Mouse (Mus musculus): ENCODE measurements at regions not wholly inside any gene's neighbourhood (a gene's known extent, or its start where the extent isn't known, plus 50 kb on each side); places are given as distances from the start of the nearest gene placed in this dataset.
A peak's percentile ranks its signal among the peaks of the same experiment; 100 is the strongest.

GRCm38 (mm10) chr15:56820977-56821579 lies 656.3 kb downstream of the Slc22a22 start:
- H3K4me3 ChIP-seq (ENCODE audit: low read depth, low read length): no peak overlapping the region
- WGBS: 56% methylated on average over 8 of the region's 8 CpGs
- H3K27me3 ChIP-seq (ENCODE audit: control insufficient read depth, insufficient read depth, low read length): no peaks in the 10 kb centered on the region
- no peak overlapping the region for H3K27ac ChIP-seq (ENCODE audit: insufficient read depth, low read depth, low read length)
- no peaks in the 10 kb centered on the region for H3K36me3 ChIP-seq (ENCODE audit: control insufficient read depth, insufficient read depth, low read length)
- TF ChIP-seq CTCF (IDR thresholded peaks at IDR 0.05; ENCODE audit: extremely low read depth, insufficient read length, insufficient replicate concordance, low read depth, low read length): no peak
- no peak for TF ChIP-seq POLR2A (IDR thresholded peaks at IDR 0.05; ENCODE audit: low read depth, low read length)
- no peaks in the 10 kb centered on the region for H3K4me1 ChIP-seq (ENCODE audit: control insufficient read depth, insufficient read depth, insufficient read length, low read length)

- H3K4me1 ChIP-seq (ENCODE audit: control insufficient read depth, insufficient read depth, insufficient read length, low read length): no peaks in the 10 kb centered on the region
- no peak overlapping the region for H3K27ac ChIP-seq (ENCODE audit: insufficient read depth, low read depth, low read length)
- no peaks in the 10 kb centered on the region for H3K27me3 ChIP-seq (ENCODE audit: control insufficient read depth, insufficient read depth, low read length)
- no peaks in the 10 kb centered on the region for H3K36me3 ChIP-seq (ENCODE audit: control insufficient read depth, insufficient read depth, low read length)
- 69% methylated on average over 4 of the region's 4 CpGs for WGBS
- no peak overlapping the region for H3K4me3 ChIP-seq (ENCODE audit: low read depth, low read length)
- no peak for TF ChIP-seq POLR2A (IDR thresholded peaks at IDR 0.05; ENCODE audit: low read depth, low read length)
- TF ChIP-seq CTCF (IDR thresholded peaks at IDR 0.05; ENCODE audit: extremely low read depth, insufficient read length, insufficient replicate concordance, low read depth, low read length): no peak
Observed at GRCm38 (mm10) chr15:56820256-56820976, 657.0 kb downstream of the Slc22a22 start.

DNA sequence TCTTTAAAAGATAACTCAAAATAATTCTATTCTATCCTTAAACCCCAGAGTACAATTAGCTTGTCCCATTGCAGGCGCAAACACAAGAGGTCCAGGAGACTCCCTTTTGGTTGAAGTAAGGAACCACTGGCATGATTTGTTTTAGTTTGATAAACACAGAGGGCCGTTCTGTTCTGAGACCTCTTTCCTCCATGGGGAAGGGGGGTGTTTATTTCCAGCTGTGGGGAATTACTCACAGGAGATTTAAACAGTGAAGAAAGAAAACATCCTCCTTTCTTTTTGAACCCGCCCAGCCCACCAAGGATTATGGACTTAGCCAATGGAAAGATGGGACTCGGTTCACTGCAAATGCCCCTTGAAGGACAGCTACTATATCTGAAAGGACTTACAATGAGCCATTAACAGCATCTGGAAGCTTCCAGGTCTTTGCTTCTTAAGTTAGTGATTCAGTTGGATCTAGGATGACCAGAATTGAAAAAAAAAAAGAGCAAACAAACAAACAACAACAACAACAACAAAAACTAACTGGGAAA lies 659.2 kb downstream of the Slc22a22 start:
- TF ChIP-seq CTCF (IDR thresholded peaks at IDR 0.05; ENCODE audit: extremely low read depth, insufficient read length, insufficient replicate concordance, low read depth, low read length) (no peak), POLR2A (IDR thresholded peaks at IDR 0.05; ENCODE audit: low read depth, low read length) (no peak)
- H3K27me3 ChIP-seq (ENCODE audit: control insufficient read depth, insufficient read depth, low read length): no peaks in the 10 kb centered on the region
- no peaks in the 10 kb centered on the region for H3K36me3 ChIP-seq (ENCODE audit: control insufficient read depth, insufficient read depth, low read length)
- 58% methylated on average over 4 of the region's 4 CpGs for WGBS
- H3K4me3 ChIP-seq (ENCODE audit: low read depth, low read length): no peak overlapping the region
- H3K27ac ChIP-seq (ENCODE audit: insufficient read depth, low read depth, low read length): no peak overlapping the region
- H3K4me1 ChIP-seq (ENCODE audit: control insufficient read depth, insufficient read depth, insufficient read length, low read length): no peaks in the 10 kb centered on the region

DNA sequence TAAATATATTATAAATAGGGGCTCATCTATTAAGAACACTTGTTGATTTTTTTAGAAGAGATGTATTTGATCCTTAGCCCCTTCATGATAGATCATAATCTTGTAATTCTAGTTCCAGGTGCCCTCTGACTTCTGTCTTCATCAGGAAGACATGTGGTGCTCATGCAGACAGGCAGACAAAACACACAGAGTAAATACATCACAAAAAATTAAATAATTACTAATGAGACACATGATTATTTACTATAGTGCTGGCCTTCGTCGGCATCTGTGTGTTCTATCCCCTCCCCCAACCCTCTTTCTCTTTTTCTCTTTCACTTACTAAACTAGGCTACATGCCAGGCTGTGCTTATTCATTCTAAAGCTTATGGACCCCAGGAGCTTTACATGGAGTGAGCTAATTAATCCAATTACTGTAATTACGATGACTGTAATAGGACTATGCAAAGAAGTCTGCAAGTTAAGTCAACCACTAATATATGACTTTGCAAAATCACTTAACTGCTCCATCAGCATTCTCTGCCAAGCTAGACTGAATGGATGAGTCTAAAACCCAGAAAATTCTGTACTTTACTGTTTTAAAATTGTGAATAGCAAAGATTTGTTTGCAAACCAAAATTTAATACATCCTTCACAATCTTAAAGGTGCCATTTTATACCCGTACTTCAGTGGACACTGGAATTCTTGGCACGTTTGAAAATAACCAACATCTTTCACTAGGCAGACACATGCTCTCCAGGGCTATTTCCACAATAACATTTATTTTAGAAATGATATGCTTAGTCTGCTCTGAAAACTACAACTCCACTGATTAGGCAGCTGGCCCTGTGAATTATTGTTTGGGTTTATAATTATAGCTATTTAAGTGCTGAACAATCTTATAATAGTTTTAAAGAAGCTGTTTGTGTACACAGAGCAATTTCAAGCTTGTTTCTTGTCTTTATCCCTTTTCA lies 659.9 kb downstream of the Slc22a22 start:
- WGBS: 66% methylated on average over 5 of the region's 5 CpGs
- no peaks in the 10 kb centered on the region for H3K36me3 ChIP-seq (ENCODE audit: control insufficient read depth, insufficient read depth, low read length)
- no peaks in the 10 kb centered on the region for H3K4me1 ChIP-seq (ENCODE audit: control insufficient read depth, insufficient read depth, insufficient read length, low read length)
- TF ChIP-seq CTCF (IDR thresholded peaks at IDR 0.05; ENCODE audit: extremely low read depth, insufficient read length, insufficient replicate concordance, low read depth, low read length) (no peak), POLR2A (IDR thresholded peaks at IDR 0.05; ENCODE audit: low read depth, low read length) (no peak)
- no peaks in the 10 kb centered on the region for H3K27me3 ChIP-seq (ENCODE audit: control insufficient read depth, insufficient read depth, low read length)
- H3K27ac ChIP-seq (ENCODE audit: insufficient read depth, low read depth, low read length): no peak overlapping the region
- H3K4me3 ChIP-seq (ENCODE audit: low read depth, low read length): no peak overlapping the region

- TF ChIP-seq POLR2A (IDR thresholded peaks at IDR 0.05; ENCODE audit: low read depth, low read length) (no peak), CTCF (IDR thresholded peaks at IDR 0.05; ENCODE audit: extremely low read depth, insufficient read length, insufficient replicate concordance, low read depth, low read length) (no peak)
- WGBS: 70% methylated on average over 5 of the region's 5 CpGs
- no peak overlapping the region for H3K27ac ChIP-seq (ENCODE audit: insufficient read depth, low read depth, low read length)
- H3K4me1 ChIP-seq (ENCODE audit: control insufficient read depth, insufficient read depth, insufficient read length, low read length): no peaks in the 10 kb centered on the region
- no peak overlapping the region for H3K4me3 ChIP-seq (ENCODE audit: low read depth, low read length)
- no peaks in the 10 kb centered on the region for H3K36me3 ChIP-seq (ENCODE audit: control insufficient read depth, insufficient read depth, low read length)
- H3K27me3 ChIP-seq (ENCODE audit: control insufficient read depth, insufficient read depth, low read length): no peaks in the 10 kb centered on the region
Observed at GRCm38 (mm10) chr15:56813876-56814275, 663.5 kb downstream of the Slc22a22 start.

DNA sequence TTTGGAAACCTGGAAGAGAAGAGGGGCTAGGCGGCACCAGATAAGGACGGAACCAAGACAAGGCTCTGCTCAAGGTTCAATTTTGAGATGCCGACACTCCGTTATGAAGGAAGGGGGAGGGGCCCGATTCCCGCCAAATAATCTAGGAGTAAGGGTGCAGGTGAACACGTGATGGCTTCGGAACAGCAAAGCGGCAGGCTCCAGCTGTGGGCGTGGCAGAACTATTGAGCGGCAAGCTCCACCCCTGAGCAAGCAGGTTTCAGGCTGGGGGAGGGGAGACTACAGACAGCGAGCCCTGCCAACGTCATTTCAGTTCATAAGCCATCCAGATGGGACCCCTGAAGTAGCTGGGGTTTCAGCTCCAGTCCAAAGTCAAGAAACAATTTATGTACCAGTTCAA lies 667.3 kb downstream of the Slc22a22 start:
- no peak for TF ChIP-seq POLR2A (IDR thresholded peaks at IDR 0.05; ENCODE audit: low read depth, low read length)
- TF ChIP-seq CTCF (IDR thresholded peaks at IDR 0.05; ENCODE audit: extremely low read depth, insufficient read length, insufficient replicate concordance, low read depth, low read length): no peak
- Histone ChIP-seq H3K27ac (ENCODE audit: insufficient read depth, low read depth, low read length) (no peak overlapping the region), H3K36me3 (ENCODE audit: control insufficient read depth, insufficient read depth, low read length) (no peaks in the 10 kb centered on the region), H3K4me3 (ENCODE audit: low read depth, low read length) (peak overlapping the region; percentile 25; the same call in 1 of the 2 replicates), H3K27me3 (ENCODE audit: control insufficient read depth, insufficient read depth, low read length) (no peaks in the 10 kb centered on the region), H3K4me1 (ENCODE audit: control insufficient read depth, insufficient read depth, insufficient read length, low read length) (no peaks in the 10 kb centered on the region)
- 29% methylated on average over 13 of the region's 13 CpGs for WGBS
